Mouse (Mus musculus) limb, embryonic 14.5 days (tissue): ENCODE results near the gene Fam161a. TPM values are rescaled to one million over a fixed set of nuclear protein-coding genes. Genes with fewer than 3 reads are reported as not detected.
"Not testable (repeated sequence)": the region's sequence is repeated elsewhere in the genome, so short reads cannot be mapped to it uniquely, and the experiment has no call there.

Experiments
- ATAC-seq: fragments of 200-750 bp; cut with Nextera tagmentation; 2 replicates; pipeline ENCODE4 v1.8.0; 2017; ENCODE audit warnings: low read depth, moderate number of reproducible peaks, moderate TSS enrichment; ENCODE audit not compliant: low FRiP score
- DNase-seq: peaks from one replicate; pipeline ENCODE4 v3.0.0-alpha.2; 2015; ENCODE audit warnings: low spot score
- H3K27ac ChIP-seq: fragments of 300-500 bp; sonication (generic); replicated peaks from 2 replicates; pipeline ENCODE4 v1.5.1; 2014; ENCODE audit warnings: low read depth, mild to moderate bottlenecking, low read length, moderate library complexity, mixed read lengths
- H3K27me3 ChIP-seq: fragments of 300-500 bp; sonication (generic); 2 replicates; pipeline ENCODE4 v1.6.1; 2014; ENCODE audit warnings: low read length, mixed read lengths; ENCODE audit not compliant: control insufficient read depth, insufficient read depth
- H3K36me3 ChIP-seq: fragments of 300-500 bp; sonication (generic); 2 replicates; pipeline ENCODE4 v1.6.1; 2014; ENCODE audit warnings: mild to moderate bottlenecking, low read length, moderate library complexity, mixed read lengths; ENCODE audit not compliant: control insufficient read depth, insufficient read depth
- H3K4me1 ChIP-seq: fragments of 300-500 bp; sonication (generic); 2 replicates; pipeline ENCODE4 v1.6.1; 2014; ENCODE audit warnings: antibody characterized with exemption, low read length, mixed read lengths; ENCODE audit not compliant: control insufficient read depth, insufficient read depth
- H3K4me2 ChIP-seq: fragments of 300-500 bp; sonication (generic); replicated peaks from 2 replicates; pipeline ENCODE4 v1.6.1; 2014; ENCODE audit warnings: low read depth, mild to moderate bottlenecking, low read length, moderate library complexity; ENCODE audit not compliant: severe bottlenecking
- H3K4me3 ChIP-seq: fragments of 300-500 bp; sonication (generic); replicated peaks from 2 replicates; pipeline ENCODE4 v1.5.1; 2014; ENCODE audit warnings: low read length
- H3K9ac ChIP-seq: fragments of 300-500 bp; sonication (generic); 2 replicates; pipeline ENCODE4 v1.6.1; 2014; ENCODE audit warnings: mild to moderate bottlenecking, low read depth, low read length, moderate library complexity; ENCODE audit not compliant: severe bottlenecking
- H3K9me3 ChIP-seq: fragments of 300-500 bp; sonication (generic); 2 replicates; pipeline ENCODE4 v1.6.1; 2016; ENCODE audit warnings: low read length; ENCODE audit not compliant: control insufficient read depth
- POLR2A ChIP-seq: fragments of 200-500 bp; IDR thresholded peaks from 2 replicates; pipeline ENCODE4 v1.8.0; 2012; ENCODE audit warnings: inconsistent platforms, mild to moderate bottlenecking, moderate library complexity, borderline replicate concordance; ENCODE audit not compliant: insufficient read depth, insufficient read length; ENCODE audit errors: extremely low read depth
- WGBS: fragments of 180-500 bp; shearing (Covaris S2); extraction: QIAGEN DNeasy Blood & Tissue Kit; methylation state at CpG from one replicate; pipeline ENCODE4 v1.1.7; 2014; 5-methylcytosine and 5-hydroxymethylcytosine counted together
- polyA plus RNA-seq, 2 experiments: library from polyadenylated mRNA; depleted of rRNA in 1 of 2; stranded (reverse) in 1 of 2; unstranded in 1 of 2; fragments of >200 nt; fragmentation: Nextera tagmentation in 1 of 2; extraction: Ambion mirVana in 1 of 2; gene quantifications; 2 replicates each; pipeline versions ENCODE4 v1.2.1 to v1.2.3; 2012 to 2014

The Fam161a gene
- polyA plus RNA-seq, 2 experiments: 2.3 to 4.4 TPM

GRCm38 (mm10) chr11:23049642-23050041 lies 42.3 kb downstream of the Fam161a start:
- ATAC-seq (no peak), DNase-seq (no peak)
- Histone ChIP-seq H3K27ac (no peak overlapping the region), H3K4me2 (no peak overlapping the region), H3K9me3 (no peaks in the 10 kb centered on the region), H3K4me1 (no peaks in the 10 kb centered on the region), H3K27me3 (no peaks in the 10 kb centered on the region), H3K9ac (no peak overlapping the region), H3K4me3 (no peak overlapping the region), H3K36me3 (no peaks in the 10 kb centered on the region)
- no peak for TF ChIP-seq POLR2A

DNA sequence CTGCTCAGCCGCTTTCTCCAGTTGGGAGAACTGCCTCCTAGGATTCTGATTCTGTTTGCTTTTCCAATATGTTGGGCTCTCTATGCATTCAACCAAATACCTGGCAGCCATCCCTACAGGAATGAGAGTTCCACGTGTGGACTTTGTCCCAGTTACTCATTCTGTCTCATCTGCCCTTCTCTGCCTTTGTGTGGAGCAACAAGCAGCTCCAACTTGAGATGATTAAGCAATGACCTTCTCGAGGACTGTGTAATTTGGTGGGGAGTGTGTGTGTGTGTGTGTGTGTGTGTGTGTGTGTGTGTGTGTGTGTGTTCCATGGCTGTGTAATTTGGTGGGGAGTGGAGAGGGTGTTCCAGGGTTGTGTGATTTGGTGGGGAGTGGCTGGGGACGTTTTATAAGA lies 45.0 kb downstream of the Fam161a start:
- ATAC-seq (no peak), DNase-seq (no peak)
- no peaks in the 10 kb centered on the region for H3K27me3 ChIP-seq
- H3K4me1 ChIP-seq: no peaks in the 10 kb centered on the region
- 61% methylated on average over 4 of the region's 4 CpGs for WGBS
- H3K9ac ChIP-seq: no peak overlapping the region
- H3K4me2 ChIP-seq: no peak overlapping the region
- no peaks in the 10 kb centered on the region for H3K36me3 ChIP-seq
- no peaks in the 10 kb centered on the region for H3K9me3 ChIP-seq
- H3K27ac ChIP-seq: no peak overlapping the region
- H3K4me3 ChIP-seq: no peak overlapping the region
- TF ChIP-seq POLR2A: no peak

GRCm38 (mm10) chr11:23063153-23063552 lies 55.8 kb downstream of the Fam161a start:
- H3K9me3 ChIP-seq: no peaks in the 10 kb centered on the region
- no peak for TF ChIP-seq POLR2A
- 0 out of 2 replicates have a peak, but pooled peaks cover 3% of the 10 kb centered on the region for H3K4me1 ChIP-seq
- no peak overlapping the region for H3K9ac ChIP-seq
- no peak overlapping the region for H3K27ac ChIP-seq
- H3K27me3 ChIP-seq: no peaks in the 10 kb centered on the region
- no peaks in the 10 kb centered on the region for H3K36me3 ChIP-seq
- no peak for DNase-seq
- no peak for ATAC-seq
- no peak overlapping the region for H3K4me2 ChIP-seq
- H3K4me3 ChIP-seq: no peak overlapping the region
- 78% methylated on average over 6 of the region's 6 CpGs for WGBS

DNA sequence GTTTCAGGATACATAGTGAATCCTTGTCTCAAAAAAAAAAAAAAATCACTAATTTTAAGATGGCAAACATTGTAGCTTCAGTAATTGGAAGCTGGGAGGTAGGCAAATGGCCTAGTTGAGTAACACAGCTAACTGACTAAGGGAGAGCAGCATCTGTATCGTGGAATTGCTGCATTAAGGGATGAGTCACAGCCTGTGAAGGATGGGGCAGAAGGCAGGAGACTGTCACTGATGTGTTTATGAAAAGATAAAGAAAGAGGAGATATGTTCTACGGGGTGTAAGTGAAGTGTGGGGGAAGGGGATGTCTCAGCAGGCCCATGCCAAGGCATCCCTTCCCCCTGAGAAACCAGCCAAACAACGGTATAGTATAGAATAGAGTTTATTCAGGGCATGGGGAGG lies 56.5 kb downstream of the Fam161a start:
- ATAC-seq (no peak), DNase-seq (no peak)
- Histone ChIP-seq H3K9ac (no peak overlapping the region), H3K27me3 (no peaks in the 10 kb centered on the region), H3K4me2 (no peak overlapping the region), H3K27ac (no peak overlapping the region), H3K36me3 (no peaks in the 10 kb centered on the region), H3K9me3 (no peaks in the 10 kb centered on the region), H3K4me1 (0 out of 2 replicates have a peak, but pooled peaks cover 3% of the 10 kb centered on the region), H3K4me3 (no peak overlapping the region)
- no peak for TF ChIP-seq POLR2A
- 59% methylated on average over 3 of the region's 3 CpGs for WGBS

DNA sequence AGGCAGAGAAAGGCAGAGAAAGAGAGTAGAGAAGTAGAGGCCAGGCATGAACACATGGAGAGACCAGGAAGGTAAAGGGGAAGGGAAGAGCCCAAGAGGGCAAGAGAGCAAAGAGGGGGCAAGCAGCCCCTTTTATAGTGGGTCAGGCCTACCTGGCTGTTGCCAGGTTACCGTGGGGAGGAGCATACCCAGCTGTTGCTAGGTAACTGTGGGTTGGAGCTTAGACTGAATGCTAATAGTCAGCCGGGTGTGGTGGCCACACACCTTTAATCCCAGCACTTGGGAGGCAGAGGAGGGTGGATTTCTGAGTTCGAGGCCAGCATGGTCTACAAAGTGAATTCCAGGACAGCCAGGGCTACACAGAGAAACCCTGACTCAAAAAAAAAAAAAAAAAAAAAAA lies 56.9 kb downstream of the Fam161a start:
- not testable (repeated sequence) for H3K9me3 ChIP-seq, H3K4me3 ChIP-seq, H3K27ac ChIP-seq, DNase-seq, H3K36me3 ChIP-seq, ATAC-seq, H3K27me3 ChIP-seq, H3K9ac ChIP-seq, H3K4me2 ChIP-seq, H3K4me1 ChIP-seq
- 24% methylated on average over 3 of the region's 3 CpGs for WGBS

DNA sequence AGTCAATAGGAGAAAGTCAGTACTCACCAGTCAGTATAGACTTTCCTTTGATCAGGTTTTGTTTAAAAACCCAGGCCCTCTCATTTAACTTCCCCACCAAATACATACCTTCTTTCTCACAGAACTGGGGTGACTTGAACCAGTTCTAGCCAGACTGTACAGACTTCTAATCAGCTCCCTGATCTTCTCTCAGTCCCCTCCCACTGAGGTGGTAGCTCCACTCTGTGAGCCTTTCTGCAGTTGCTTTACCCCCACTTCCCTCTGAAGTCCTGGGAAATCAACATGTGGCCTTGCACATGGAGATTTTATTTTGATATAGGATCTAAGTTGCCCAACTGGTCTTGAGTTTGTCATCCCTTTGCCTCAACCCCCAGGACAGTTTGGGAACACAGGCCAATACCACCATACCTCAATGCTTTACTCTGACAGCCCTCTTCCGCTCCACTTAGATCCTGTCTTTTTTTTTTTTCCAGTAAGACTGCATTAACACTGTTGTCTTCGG lies 57.9 kb downstream of the Fam161a start:
- TF ChIP-seq POLR2A: no peak
- Histone ChIP-seq H3K9me3 (no peaks in the 10 kb centered on the region), H3K27me3 (no peaks in the 10 kb centered on the region), H3K36me3 (no peaks in the 10 kb centered on the region), H3K9ac (no peak overlapping the region), H3K4me3 (no peak overlapping the region), H3K27ac (no peak overlapping the region), H3K4me1 (0 out of 2 replicates have a peak, but pooled peaks cover 3% of the 10 kb centered on the region), H3K4me2 (no peak overlapping the region)
- DNase-seq: no peak
- 85% methylated on average over 2 of the region's 2 CpGs for WGBS
- ATAC-seq: no peak
